Mouse (Mus musculus) embryo, embryonic 11 days (tissue): ENCODE measurements around the gene Agrn.

Source experiments
- DNase-seq: peaks from one replicate; pipeline ENCODE4 v3.0.0-alpha.2; 2015

Agrn gene

GRCm38 (mm10) chr4:156136285-156137100, 60.8 kb downstream of the Agrn start:
- no peak for DNase-seq

GRCm38 (mm10) chr4:156135801-156136200, 61.5 kb downstream of the Agrn start:
- no peak for DNase-seq

- DNase-seq = no peak
Measured at GRCm38 (mm10) chr4:156135112-156135511, 62.2 kb downstream of the Agrn start.

GRCm38 (mm10) chr4:156133943-156134605, 63.2 kb downstream of the Agrn start:
- DNase-seq = no peak

- no peak for DNase-seq
Measured at GRCm38 (mm10) chr4:156133334-156133733, 64.0 kb downstream of the Agrn start.

GRCm38 (mm10) chr4:156130940-156131339, 66.3 kb downstream of the Agrn start:
- no peak for DNase-seq

GRCm38 (mm10) chr4:156130436-156130835, 66.9 kb downstream of the Agrn start, which contains the start of gene Rnf223:
Gene Rnf223 (plus strand): TSS chr4:156130513.
- no peak for DNase-seq

- DNase-seq = no peak
Measured at GRCm38 (mm10) chr4:156128746-156129145, 68.5 kb downstream of the Agrn start.

GRCm38 (mm10) chr4:156126841-156127240, 70.4 kb downstream of the Agrn start:
- no peak for DNase-seq

GRCm38 (mm10) chr4:156125393-156125792, 71.9 kb downstream of the Agrn start:
- DNase-seq = no peak

GRCm38 (mm10) chr4:156124077-156124476, 73.2 kb downstream of the Agrn start:
- no peak for DNase-seq
